Mouse (Mus musculus): Measurements from ENCODE around the gene 2700049A03Rik. TPM values are rescaled to one million over a fixed set of nuclear protein-coding genes. Genes with fewer than 3 reads are reported as not detected.
"Not testable (repeated sequence)": the region's sequence is repeated elsewhere in the genome, so short reads cannot be mapped to it uniquely, and the experiment has no call there.

The 2700049A03Rik gene
- total RNA-seq (2021) = 1 to 10 TPM; 4.0 to 4.8 TPM

- intact Hi-C loops (cut with DNase I) = loop anchor here (5.0 kb wide), 1 partner anchor 169 kb away; no protein-coding TSS in a partner anchor
- DNase-seq = peak; percentile 88 to 90
Measured at GRCm38 (mm10) chr12:71136130-71136973, at the start of gene 2700049A03Rik, which contains the start of gene Timm9. Gene 2700049A03Rik, plus strand, starts transcription at chr12:71136848. Gene Timm9, minus strand, starts transcription at chr12:71136684.

GRCm38 (mm10) chr12:71104275-71104674 is 32.4 kb upstream of the 2700049A03Rik start:
- DNase-seq; intact Hi-C loops (cut with DNase I): not testable (repeated sequence)

- intact Hi-C loops (cut with DNase I) = no loop called here
Measured at GRCm38 (mm10) chr12:71107216-71107771, 29.4 kb upstream of the 2700049A03Rik start.

GRCm38 (mm10) chr12:71111331-71111730 is 25.3 kb upstream of the 2700049A03Rik start, which contains the start of gene Tomm20l:
Gene Tomm20l, plus strand, starts transcription at chr12:71111428.
- DNase-seq = peak; percentile 51 to 53
- intact Hi-C loops (cut with DNase I) = no loop called here

More at GRCm38 (mm10) chr12:71107216-71107771, 29.4 kb upstream of the 2700049A03Rik start:
- no peak for DNase-seq

- intact Hi-C loops (cut with DNase I) = no loop called here
- DNase-seq = peak; percentile 14 to 22
Measured at GRCm38 (mm10) chr12:71113074-71113473, 23.6 kb upstream of the 2700049A03Rik start.

GRCm38 (mm10) chr12:71113675-71114288 is 22.9 kb upstream of the 2700049A03Rik start:
- intact Hi-C loops (cut with DNase I) = no loop called here
- DNase-seq = peak; percentile 31 to 34

GRCm38 (mm10) chr12:71116411-71116810 is 20.2 kb upstream of the 2700049A03Rik start:
- no peak for DNase-seq
- intact Hi-C loops (cut with DNase I) = no loop called here

- DNase-seq = no peak
- intact Hi-C loops (cut with DNase I) = no loop called here
Measured at GRCm38 (mm10) chr12:71122731-71123130, 13.9 kb upstream of the 2700049A03Rik start.

GRCm38 (mm10) chr12:71123286-71123685 is 13.4 kb upstream of the 2700049A03Rik start:
- intact Hi-C loops (cut with DNase I) = no loop called here
- DNase-seq = no peak

- no peak for DNase-seq
- intact Hi-C loops (cut with DNase I) = loop anchor here (5.0 kb wide), 1 partner anchor 168 kb away; no protein-coding TSS in a partner anchor
Measured at GRCm38 (mm10) chr12:71135581-71135980, 1.1 kb upstream of the 2700049A03Rik start.

- intact Hi-C loops (cut with DNase I) = loop anchor here (5.0 kb wide), 1 partner anchor 170 kb away; no protein-coding TSS in a partner anchor
- peak; percentile 85 to 90 for DNase-seq
Measured at GRCm38 (mm10) chr12:71136974-71137491, 385 bp downstream of the 2700049A03Rik start.

GRCm38 (mm10) chr12:71137686-71138085 is 1.0 kb downstream of the 2700049A03Rik start:
- intact Hi-C loops (cut with DNase I) = loop anchor here (5.0 kb wide), 1 partner anchor 170 kb away; no protein-coding TSS in a partner anchor
- DNase-seq = no peak

- DNase-seq = peak in 1 of 2 experiments; percentile 14
- intact Hi-C loops (cut with DNase I) = loop anchor here (5.0 kb wide), 1 partner anchor 172 kb away; no protein-coding TSS in a partner anchor
Measured at GRCm38 (mm10) chr12:71139258-71139828, 2.7 kb downstream of the 2700049A03Rik start.

- intact Hi-C loops (cut with DNase I) = no loop called here
- no peak for DNase-seq
Measured at GRCm38 (mm10) chr12:71141189-71141588, 4.5 kb downstream of the 2700049A03Rik start.

- peak; percentile 38 to 65 for DNase-seq
- intact Hi-C loops (cut with DNase I) = no loop called here
Measured at GRCm38 (mm10) chr12:71147641-71148040, 11.0 kb downstream of the 2700049A03Rik start.

- intact Hi-C loops (cut with DNase I) = no loop called here
- no peak for DNase-seq
Measured at GRCm38 (mm10) chr12:71148801-71149200, 12.2 kb downstream of the 2700049A03Rik start.

- no peak for DNase-seq
- intact Hi-C loops (cut with DNase I) = no loop called here
Measured at GRCm38 (mm10) chr12:71149456-71149855, 12.8 kb downstream of the 2700049A03Rik start.

GRCm38 (mm10) chr12:71150167-71150566 is 13.5 kb downstream of the 2700049A03Rik start:
- intact Hi-C loops (cut with DNase I) = no loop called here
- DNase-seq = no peak

- intact Hi-C loops (cut with DNase I) = no loop called here
Measured at GRCm38 (mm10) chr12:71154979-71155378, 18.3 kb downstream of the 2700049A03Rik start.

GRCm38 (mm10) chr12:71157974-71158373 is 21.3 kb downstream of the 2700049A03Rik start:
- no peak for DNase-seq
- intact Hi-C loops (cut with DNase I) = no loop called here

More at GRCm38 (mm10) chr12:71154979-71155378, 18.3 kb downstream of the 2700049A03Rik start:
- DNase-seq = no peak

Data from heart, postnatal 10 days (tissue).